Mouse (Mus musculus) spleen, adult 12 weeks (tissue): Measurements from ENCODE around the gene Pamr1.

Experiments
- DNase-seq: peaks from one replicate; pipeline ENCODE4 v3.0.0; 2022; ENCODE audit warnings: low spot score

The Pamr1 gene

GRCm38 (mm10) chr2:102598911-102599721 lies 49.3 kb downstream of the Pamr1 start:
- DNase-seq, result no peak

GRCm38 (mm10) chr2:102600516-102600915 lies 50.7 kb downstream of the Pamr1 start:
- no peak for DNase-seq

DNA sequence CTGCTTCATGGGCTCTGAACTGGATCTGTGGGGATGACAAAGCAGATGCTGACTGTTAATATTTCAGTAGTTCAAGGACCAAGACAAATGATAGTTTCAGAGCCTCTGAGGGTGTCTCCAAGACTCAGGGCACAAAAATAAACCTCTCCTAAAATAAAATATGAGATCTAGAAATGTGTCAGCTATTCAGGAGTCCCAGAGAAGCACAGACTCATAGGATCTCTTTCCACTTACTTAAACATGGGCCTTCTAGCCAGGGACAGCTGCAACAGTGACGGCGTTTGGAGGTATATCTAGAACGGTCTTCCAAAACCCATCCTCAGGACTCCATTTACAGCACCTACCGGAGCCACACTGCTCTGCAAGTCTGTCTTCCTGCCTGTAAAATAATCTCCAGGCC lies 60.7 kb downstream of the Pamr1 start:
- DNase-seq, result no peak

DNA sequence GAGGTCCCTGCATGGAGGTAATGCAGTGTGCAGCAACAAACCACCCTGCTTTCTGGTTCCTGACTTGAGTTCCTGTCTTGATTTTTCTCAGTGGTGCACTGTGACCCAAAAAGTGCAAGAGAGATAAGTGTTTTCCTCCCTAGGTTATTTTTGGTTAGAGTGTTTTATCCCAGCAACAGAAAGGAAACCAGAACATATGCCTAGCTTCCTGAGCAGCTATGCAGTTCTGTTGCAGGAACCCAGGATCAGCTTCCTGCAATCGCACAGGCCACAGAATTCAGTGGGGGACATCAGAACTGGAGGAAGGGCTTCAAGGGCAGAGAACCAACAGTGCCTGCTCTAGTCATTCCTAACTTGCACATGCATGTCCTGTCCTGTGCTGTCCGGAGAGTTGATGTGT lies 66.8 kb downstream of the Pamr1 start:
- DNase-seq, result no peak

GRCm38 (mm10) chr2:102620744-102621429 lies 71.1 kb downstream of the Pamr1 start:
- DNase-seq, result no peak

DNA sequence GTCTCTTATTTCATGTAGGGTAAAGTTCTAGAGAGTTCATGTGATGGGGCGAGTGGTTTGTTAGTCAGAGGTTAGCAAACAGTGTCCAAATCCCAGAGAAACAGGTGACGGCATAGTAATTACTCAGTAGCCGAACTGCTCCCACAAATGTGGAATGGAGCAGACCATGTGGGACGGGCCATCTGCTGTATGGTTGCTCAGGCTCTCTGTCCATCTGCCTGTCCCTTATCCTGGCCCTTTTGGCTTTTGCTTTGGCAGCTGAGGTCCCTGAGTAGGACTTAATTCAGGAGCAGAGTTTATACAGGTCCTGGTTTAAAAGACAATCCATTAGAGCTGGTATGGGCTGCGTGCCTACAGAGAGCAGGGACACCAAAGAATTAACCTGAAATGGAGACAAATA lies 72.4 kb downstream of the Pamr1 start:
- DNase-seq, result no peak

DNA sequence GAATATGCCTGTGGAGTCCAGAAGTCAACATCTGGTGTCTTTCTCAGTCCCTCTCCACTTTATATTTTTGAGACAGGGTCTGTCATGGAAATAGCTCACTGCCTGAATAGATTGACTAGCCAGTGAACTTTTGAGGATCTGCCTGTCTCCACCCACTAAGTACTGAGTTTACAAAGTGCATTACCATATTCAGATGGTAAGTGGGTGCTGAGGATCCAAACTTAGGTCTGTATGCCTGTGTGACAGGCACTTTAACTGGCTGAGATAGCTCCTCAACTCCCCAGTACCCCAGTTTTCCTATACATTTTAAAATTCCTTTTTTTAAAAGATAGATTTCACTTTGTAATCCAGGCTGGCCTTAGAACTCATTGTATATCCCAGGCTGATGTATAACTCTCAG lies 73.1 kb downstream of the Pamr1 start:
- no peak for DNase-seq

DNA sequence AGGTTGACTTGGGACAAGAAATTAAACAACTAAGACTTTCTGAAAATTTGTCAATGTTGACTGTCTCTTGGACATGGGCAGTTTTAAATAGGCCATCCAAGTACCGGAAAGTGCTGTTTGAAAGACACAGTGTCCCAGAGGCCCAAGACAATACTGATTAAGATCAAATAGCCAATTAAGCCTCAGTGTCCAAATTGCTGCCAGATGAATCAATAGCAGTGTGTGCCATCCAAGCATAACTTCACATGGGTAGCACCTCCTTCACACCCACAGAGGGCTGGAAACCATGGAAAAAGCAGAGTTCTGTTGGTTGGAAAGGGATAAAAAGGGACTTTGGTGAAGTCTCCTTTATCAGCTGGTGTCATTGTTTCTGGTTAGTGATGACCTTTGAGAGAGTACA lies 74.7 kb downstream of the Pamr1 start:
- no peak for DNase-seq

DNA sequence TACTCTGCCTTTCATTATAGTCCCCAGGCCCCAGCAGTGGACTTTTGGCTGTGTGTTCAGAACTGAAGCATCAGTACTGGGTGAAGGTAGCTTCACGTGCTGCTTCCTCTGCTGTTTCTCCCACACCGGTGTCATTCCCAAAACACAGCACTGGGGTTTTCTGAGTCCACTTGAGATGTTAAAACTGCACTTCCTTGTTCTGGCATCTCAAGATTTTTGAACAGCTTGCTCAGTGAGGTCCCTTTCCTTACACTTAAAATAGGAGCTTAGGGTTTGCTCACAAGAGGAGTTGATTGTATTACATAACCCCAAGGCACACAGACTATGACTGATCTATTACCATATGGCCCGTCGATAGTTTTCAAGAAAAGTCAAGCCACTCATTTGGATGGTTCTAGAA lies 82.5 kb downstream of the Pamr1 start:
- no peak for DNase-seq

DNA sequence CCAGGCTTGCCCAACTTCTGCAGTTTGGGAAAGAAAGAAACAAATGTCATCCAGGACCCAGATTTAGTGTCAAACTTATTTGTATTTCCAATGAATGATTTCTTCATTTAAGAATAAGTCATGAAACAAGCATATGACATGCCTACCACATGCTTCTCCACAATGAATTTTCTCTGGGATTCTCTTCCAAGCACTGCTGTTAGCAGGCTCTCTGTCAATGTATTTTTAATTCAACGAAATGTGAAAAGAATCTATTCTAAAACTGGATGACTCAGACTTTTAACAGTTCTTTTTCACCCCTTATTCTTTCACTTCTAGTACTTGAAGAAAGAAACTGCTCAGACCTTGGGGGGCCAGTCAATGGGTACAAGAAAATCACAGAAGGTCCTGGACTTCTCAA lies 84.2 kb downstream of the Pamr1 start:
- DNase-seq, result no peak

DNA sequence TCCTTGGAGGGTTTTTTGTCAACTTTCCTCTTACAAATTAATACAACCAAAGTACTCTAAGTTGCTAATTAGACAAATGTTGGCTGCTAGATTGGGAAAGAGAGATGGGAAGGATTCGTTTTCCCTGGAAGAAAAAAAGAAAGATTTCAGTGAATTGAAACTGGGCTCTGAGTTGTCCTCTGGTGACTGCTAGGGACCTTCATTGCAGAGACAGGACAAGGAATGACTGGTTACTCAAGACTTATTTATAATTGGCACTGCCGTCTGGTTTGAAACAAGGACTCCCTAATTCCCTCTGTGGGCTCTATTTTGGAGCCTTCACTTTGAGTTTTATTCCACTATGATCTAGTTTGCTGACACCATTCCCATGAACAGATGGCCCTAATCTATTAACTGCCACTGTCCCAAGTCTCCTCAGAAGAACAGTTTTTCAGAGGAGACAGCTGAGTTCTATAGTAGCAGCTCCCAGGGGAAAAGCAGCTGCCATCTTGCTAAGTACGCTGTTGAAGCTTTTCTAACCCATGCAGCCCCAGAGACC lies 85.8 kb downstream of the Pamr1 start:
- no peak for DNase-seq

DNA sequence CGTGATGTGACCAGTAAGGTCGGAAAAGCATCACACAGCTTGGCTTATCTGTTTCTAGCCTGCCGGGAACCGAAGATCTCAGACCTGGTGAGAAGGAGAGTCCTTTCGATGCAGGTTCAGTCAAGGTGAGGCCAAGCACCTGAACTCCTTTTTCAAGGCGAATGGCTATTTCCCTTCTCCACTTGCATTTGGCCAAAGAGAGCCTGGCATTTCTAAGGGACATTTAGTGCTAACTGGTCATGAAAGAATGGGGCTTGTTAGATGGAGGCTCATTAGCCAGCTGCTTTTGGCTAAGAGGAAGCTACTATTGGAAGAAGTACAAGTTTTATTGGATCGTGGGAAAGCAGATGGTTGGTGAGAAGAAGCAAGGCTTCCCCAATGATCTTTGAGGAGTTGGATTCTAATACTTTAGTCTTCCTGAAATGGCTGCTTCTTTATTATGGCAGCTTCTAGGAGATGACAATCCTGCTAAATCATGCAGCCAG lies 86.3 kb downstream of the Pamr1 start:
- no peak for DNase-seq

GRCm38 (mm10) chr2:102638140-102638539 lies 88.3 kb downstream of the Pamr1 start:
- no peak for DNase-seq

- DNase-seq, result no peak
Observed at GRCm38 (mm10) chr2:102638690-102639089, 88.9 kb downstream of the Pamr1 start.

DNA sequence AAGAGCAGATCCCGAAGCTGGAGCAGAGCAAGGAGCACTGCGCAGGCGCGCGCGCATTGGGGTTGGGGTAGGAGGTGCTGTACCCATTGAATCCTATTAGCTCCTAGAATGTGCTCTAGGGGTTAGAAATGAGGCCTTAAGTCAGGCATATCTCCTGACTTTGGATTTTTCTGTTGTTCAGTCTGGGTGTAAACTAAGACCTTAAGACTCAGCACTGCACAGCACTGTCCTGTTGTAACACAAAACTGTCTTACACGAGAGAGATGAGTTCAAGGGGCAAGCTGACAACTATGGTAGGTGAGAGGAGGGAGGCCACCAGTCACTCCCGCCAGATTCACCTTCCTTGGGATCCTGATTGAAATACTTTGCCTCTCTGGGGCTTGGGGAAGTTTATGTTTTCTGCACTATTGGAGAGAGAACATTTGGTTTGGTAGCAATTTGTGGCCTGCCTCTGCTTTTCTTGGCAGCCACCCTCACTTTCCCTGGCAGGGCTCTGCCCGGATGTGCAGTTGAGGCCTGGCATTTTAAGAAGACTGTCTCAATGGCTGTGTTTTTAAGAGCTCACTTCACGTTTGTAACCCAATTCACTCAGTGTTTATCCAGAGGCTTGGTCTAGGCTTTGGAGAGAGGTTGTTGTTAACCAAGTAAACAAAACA lies 99.2 kb downstream of the Pamr1 start:
- DNase-seq, result no peak

DNA sequence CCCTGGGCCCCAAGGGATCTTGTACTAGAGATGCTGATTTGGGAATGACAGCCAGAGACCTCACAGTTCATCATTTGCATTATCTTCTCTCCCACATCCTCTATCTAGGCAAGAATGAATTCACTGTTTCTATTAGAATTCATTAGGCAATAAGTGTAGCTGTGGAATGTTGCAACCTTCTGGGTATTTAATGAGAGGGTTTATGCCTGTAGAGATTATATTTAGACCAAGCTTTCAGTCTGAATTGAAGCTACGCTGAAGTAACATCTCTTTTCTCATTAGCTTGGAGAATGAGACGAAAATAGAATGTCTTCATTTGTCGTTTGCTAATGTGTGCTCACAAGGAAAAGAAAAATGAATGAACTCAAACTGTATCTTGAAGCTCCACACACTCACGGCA lies 100.5 kb downstream of the Pamr1 start:
- no peak for DNase-seq

- DNase-seq, result no peak
Observed at GRCm38 (mm10) chr2:102655966-102656725, 106.3 kb downstream of the Pamr1 start.

DNA sequence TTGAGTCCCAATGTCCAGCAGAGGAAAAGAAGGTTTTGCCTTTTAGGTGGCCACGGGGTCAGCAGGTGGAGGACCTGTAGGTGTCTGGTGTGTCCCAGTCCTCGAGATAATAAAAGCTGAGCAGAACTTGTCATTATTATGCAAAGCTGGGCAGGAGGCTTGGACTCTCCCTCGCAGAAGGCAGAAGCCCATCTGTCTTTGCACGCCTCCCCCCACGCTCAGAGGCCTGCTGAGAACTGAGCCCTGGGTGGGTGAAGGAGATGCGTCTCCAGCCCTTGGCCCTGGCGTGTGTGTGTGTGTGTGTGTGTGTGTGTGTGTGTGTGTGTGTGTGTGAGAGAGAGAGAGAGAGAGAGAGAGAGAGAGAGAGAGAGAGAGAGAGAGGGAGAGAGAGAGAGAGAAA lies 107.9 kb downstream of the Pamr1 start:
- no peak for DNase-seq

- DNase-seq, result no peak
Observed at GRCm38 (mm10) chr2:102658163-102658660, 108.4 kb downstream of the Pamr1 start, which contains the start of gene Slc1a2. Slc1a2 (plus strand) TSS chr2:102658659.

DNA sequence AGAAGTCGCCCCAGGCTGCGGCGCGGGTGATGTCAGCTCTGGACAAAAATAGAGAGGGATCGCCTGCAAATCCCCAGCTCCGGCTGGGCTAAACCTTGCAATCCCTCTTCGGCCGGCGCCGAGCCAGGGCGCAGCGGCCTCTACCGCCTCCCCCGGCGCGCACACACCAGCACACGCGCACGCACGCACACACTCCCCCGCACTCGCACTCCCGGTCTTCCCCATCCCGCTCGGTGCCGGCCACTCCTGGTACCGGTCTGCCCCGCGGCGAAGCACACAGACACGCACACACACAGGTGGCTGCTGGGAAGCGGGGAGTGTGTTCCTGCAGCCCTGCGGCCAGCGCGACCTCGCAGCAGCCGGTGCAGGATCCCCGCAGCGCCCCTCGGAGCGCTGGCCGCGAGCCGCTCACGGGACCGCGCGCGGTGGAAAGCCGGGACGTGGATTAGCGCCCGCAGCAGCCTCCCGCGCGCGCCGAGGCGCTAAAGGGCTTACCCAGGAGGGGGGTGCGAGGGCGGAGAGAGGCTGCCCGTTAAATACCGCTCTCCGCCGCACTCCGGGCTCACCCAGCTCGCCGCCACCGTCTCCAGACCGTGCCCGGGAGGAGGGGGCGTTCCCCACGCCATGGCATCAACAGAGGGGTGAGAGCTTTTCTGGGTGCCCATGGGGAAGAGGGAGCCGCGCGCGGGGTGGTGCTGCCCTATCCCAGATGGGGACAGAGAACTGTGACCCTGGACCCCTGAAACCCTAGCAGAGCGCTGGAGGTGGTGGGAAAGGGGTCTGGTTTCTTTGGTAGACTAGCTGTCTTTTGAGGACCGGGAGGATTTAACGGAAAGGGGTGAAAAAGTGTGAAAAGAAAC lies 109.1 kb downstream of the Pamr1 start:
- DNase-seq, result no peak

DNA sequence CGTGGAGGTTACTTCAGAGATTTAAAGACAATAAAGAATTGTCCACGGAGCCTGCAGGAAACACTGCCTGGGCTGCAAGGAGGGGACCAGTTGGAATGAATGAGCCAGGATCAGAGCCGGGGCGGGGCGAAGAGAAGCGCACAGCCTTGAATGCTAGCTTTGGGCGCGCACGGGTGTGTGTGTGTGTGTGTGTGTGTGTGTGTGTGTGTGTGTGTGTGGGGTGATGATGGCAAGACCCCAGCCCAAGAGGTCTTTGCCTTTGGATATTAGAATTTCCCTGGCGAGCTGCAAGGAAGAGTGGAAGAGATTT lies 109.7 kb downstream of the Pamr1 start:
- no peak for DNase-seq
